Mouse (Mus musculus) midbrain, embryonic 10.5 days (tissue): ENCODE measurements at regions not wholly inside any gene's neighbourhood (a gene's known extent, or its start where the extent isn't known, plus 50 kb on each side); places are given as distances from the start of the nearest gene placed in this dataset.

ENCODE experiments used
- DNase-seq: peaks from one replicate; pipeline ENCODE4 v3.0.0-alpha.2; 2017; ENCODE audit warnings: low spot score
- H3K27ac ChIP-seq: fragments of 300-500 bp; sonication (generic); replicated peaks from 2 replicates; pipeline ENCODE4 v1.5.1; 2016; ENCODE audit warnings: mild to moderate bottlenecking
- H3K27me3 ChIP-seq: fragments of 300-500 bp; sonication (generic); 2 replicates; pipeline ENCODE4 v1.6.1; 2016; ENCODE audit warnings: low read depth, mild to moderate bottlenecking; ENCODE audit not compliant: poor library complexity, severe bottlenecking
- H3K36me3 ChIP-seq: fragments of 300-500 bp; sonication (generic); 2 replicates; pipeline ENCODE4 v1.6.1; 2016; ENCODE audit warnings: mild to moderate bottlenecking, moderate library complexity
- H3K4me1 ChIP-seq: fragments of 300-500 bp; sonication (generic); 2 replicates; pipeline ENCODE4 v1.6.1; 2016
- H3K4me3 ChIP-seq: fragments of 300-500 bp; sonication (generic); 2 replicates; pipeline ENCODE4 v1.5.1; 2016; ENCODE audit warnings: mild to moderate bottlenecking, moderate library complexity
- H3K9me3 ChIP-seq: fragments of 300-500 bp; sonication (generic); replicated peaks from 2 replicates; pipeline ENCODE4 v1.6.1; 2016; ENCODE audit warnings: mild to moderate bottlenecking
- WGBS: fragments of 180-500 bp; shearing (Covaris S2); methylation state at CpG from one replicate; pipeline ENCODE4 v1.1.7; 2016; 5-methylcytosine and 5-hydroxymethylcytosine counted together

DNA sequence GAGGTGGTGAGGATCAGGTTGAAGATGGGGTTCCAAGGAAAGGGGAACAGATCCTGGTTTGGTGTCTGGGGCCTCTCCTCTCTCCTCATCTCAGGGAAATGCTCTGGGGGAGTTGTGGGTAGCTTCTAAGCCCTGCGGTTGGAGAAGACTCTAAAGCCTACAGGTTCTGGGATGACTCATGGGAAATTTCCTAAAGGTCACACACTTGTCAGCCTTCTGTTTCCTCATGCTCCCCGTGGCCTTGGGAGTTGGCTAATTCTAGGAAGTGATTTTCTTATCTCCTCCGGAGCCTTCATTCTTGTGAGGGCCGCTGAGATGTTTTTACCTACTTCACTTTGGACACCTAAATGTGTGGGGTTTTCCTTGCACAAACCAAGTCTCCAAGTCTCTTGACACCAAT is 279.2 kb downstream of the 4933412E24Rik start:
- no peaks in the 10 kb centered on the region for H3K4me1 ChIP-seq
- H3K36me3 ChIP-seq: no peaks in the 10 kb centered on the region
- DNase-seq: no peak
- no peak overlapping the region for H3K27ac ChIP-seq
- no peak overlapping the region for H3K4me3 ChIP-seq
- H3K27me3 ChIP-seq: no peaks in the 10 kb centered on the region
- no peaks in the 10 kb centered on the region for H3K9me3 ChIP-seq
- 93% methylated on average over 4 of the region's 4 CpGs for WGBS

DNA sequence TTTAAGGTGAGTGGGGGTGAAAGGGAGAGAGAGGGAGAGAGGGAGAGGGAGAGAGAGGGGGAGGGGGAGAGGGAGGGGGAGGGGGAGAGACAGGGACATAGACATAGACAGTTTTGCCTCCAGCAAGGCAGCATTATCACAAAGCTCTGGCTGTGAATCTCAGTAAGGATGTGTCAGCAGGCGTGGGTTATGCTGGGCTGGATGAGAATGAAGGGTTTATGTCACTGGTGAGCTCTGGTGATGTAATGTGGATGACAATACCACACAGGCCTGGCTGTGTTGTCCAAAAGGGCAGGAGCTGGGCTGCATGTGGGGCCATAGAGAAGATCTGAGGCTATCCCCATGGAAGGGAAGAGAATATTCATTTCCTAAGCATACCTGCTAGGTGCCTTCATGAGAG is 282.0 kb downstream of the 4933412E24Rik start:
- Histone ChIP-seq H3K27me3 (no peaks in the 10 kb centered on the region), H3K4me3 (no peak overlapping the region), H3K4me1 (no peaks in the 10 kb centered on the region), H3K9me3 (no peaks in the 10 kb centered on the region), H3K27ac (no peak overlapping the region), H3K36me3 (no peaks in the 10 kb centered on the region)
- WGBS: 90% methylated on average over 1 of the region's 1 CpGs
- DNase-seq: no peak

DNA sequence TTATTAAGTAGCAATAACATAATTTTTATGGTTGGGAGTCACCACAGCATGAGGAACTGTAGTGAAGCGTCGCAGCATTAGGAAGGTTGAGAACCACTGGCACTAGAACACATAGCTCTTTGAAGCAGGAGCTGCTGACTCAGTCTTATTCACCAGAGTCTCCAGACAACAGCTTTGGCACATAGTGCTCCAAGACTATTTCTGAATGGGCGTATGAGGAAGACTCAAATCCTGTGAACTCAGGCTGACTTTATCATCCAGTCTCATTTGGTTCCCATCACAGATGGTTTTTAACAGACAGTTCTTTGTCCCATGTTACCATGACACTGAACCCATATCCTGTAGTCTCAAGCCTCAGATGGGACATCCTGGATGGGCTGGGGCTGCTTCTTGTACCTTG is 282.5 kb downstream of the 4933412E24Rik start:
- H3K27me3 ChIP-seq: no peaks in the 10 kb centered on the region
- WGBS: 94% methylated on average over 3 of the region's 3 CpGs
- H3K4me1 ChIP-seq: no peaks in the 10 kb centered on the region
- no peak overlapping the region for H3K4me3 ChIP-seq
- DNase-seq: no peak
- no peak overlapping the region for H3K27ac ChIP-seq
- H3K36me3 ChIP-seq: no peaks in the 10 kb centered on the region
- H3K9me3 ChIP-seq: no peaks in the 10 kb centered on the region

DNA sequence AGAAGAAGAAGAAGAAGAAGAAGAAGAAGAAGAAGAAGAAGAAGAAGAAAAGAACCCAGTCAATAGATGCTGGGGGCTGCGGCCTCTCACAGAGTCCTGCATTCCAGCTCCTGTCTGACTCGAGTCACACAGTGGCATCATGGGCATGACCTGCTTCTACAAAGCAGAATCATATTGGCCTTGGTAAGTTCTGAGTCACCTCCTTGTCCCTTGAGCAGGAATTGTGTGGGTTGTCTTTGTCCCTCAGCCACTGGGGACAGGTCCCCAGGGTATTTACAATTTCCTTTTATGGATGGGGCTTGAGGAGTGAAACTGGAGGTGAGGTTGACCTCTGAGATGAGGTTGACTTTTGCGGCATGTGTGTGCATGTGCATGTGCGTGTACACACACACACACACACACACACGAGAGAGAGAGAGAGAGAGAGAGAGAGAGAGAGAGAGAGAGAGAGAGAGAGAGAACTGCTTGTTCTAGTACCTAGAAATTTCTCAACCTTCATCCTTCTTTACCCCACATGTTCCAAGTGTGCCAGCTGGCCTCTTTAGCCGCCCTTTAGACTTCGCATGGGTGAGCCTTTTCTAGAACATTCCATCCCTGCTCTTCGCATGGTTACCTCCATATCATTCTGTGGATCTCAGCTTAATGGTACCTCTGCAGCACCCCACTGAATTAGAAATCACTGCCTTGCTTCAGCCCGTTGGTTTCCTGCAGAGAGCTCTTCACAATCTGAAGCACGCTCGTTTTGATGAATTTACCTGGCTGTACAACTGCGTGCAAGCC is 283.2 kb downstream of the 4933412E24Rik start:
- H3K27ac ChIP-seq: no peak overlapping the region
- H3K4me3 ChIP-seq: no peak overlapping the region
- 81% methylated on average over 11 of the region's 12 CpGs for WGBS
- DNase-seq: no peak
- no peaks in the 10 kb centered on the region for H3K36me3 ChIP-seq
- H3K27me3 ChIP-seq: no peaks in the 10 kb centered on the region
- H3K4me1 ChIP-seq: no peaks in the 10 kb centered on the region
- H3K9me3 ChIP-seq: no peaks in the 10 kb centered on the region

DNA sequence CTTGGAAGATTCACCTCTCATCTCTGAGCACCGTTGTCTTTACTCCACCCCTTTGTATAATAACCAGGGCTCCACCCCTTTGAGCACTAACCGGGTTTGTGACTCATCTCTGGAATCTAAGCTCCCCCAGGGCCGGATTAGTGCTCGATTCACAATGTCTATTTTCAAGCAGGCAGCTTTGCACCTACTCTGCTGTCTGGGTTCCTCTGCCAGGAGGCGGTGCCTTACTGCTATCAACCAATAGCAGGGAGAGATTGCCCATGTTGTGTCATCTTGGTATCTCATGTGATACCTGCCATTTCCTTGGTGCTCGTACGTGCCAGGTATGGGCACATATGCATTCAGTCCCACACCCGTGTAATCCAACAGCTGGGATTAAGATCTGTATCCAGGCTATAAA is 285.3 kb downstream of the 4933412E24Rik start:
- WGBS: 85% methylated on average over 8 of the region's 8 CpGs
- no peaks in the 10 kb centered on the region for H3K4me1 ChIP-seq
- no peaks in the 10 kb centered on the region for H3K27me3 ChIP-seq
- no peak overlapping the region for H3K27ac ChIP-seq
- no peak for DNase-seq
- H3K4me3 ChIP-seq: no peak overlapping the region
- H3K9me3 ChIP-seq: no peaks in the 10 kb centered on the region
- H3K36me3 ChIP-seq: no peaks in the 10 kb centered on the region

DNA sequence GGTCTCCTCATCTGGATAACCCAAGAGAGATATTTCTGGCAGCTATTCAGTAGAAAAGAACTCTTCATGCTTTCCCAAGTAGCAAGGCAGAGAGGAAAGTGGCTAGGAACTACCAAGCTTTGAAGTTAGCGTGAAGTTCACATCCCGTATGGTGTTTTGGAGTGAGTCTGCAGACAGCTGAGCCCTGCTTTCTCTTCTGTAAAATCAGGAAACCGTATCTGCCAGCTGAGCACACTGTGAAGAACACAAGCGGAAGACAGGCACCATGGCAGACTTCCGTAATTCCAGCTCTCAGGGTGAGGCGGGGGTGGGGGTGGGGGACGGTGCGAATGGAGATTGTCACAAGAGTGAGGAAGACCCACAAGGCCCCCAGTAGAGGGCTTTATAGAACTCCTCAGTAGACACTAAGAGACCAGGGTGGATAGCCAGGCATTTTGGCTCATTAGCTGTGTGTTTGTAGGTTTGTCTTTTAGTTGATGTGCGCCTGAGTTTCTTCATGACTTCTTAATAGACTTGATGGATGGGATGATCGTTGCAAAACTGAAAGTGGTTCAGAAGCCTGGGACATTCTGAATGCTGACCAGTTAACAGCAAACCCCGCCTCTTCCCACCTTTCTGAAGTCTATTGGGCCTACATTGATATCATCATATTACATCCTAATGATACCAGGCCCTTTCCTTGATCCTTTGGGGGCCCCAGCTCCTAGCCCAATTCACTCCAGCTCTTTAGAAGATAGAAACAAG is 287.4 kb downstream of the 4933412E24Rik start:
- Histone ChIP-seq H3K27me3 (no peaks in the 10 kb centered on the region), H3K27ac (no peak overlapping the region), H3K9me3 (no peaks in the 10 kb centered on the region), H3K4me1 (no peaks in the 10 kb centered on the region), H3K36me3 (no peaks in the 10 kb centered on the region), H3K4me3 (no peak overlapping the region)
- no peak for DNase-seq
- WGBS: 87% methylated on average over 11 of the region's 11 CpGs

DNA sequence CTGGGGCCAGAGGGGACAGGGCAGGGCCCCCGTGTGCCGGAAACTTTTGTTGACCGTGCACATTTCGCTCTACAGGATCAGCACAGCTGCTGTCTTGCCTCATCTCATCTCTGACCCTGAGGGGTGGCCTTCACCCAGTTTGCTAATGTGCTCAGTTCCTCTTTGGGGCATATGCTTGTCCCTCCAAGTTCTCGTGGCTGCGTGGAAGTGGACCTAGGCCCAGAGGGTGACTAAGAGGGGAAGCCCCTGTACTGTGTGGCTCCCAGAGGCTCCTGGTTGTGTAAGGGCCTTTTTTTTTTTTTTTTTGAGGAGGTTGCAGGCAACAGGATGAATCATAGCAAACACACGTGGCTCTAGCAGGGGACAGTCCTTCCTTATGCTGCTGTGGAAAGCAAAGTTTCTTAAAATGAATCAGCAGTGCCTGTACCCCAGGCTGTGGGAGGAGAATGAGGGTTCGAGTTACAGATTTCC is 288.2 kb downstream of the 4933412E24Rik start:
- Histone ChIP-seq H3K27me3 (no peaks in the 10 kb centered on the region), H3K4me3 (no peak overlapping the region), H3K4me1 (no peaks in the 10 kb centered on the region), H3K36me3 (no peaks in the 10 kb centered on the region), H3K27ac (0 out of 2 replicates have a peak overlapping the region, but pooled peaks have one; percentile 46), H3K9me3 (no peaks in the 10 kb centered on the region)
- no peak for DNase-seq
- 83% methylated on average over 8 of the region's 8 CpGs for WGBS

DNA sequence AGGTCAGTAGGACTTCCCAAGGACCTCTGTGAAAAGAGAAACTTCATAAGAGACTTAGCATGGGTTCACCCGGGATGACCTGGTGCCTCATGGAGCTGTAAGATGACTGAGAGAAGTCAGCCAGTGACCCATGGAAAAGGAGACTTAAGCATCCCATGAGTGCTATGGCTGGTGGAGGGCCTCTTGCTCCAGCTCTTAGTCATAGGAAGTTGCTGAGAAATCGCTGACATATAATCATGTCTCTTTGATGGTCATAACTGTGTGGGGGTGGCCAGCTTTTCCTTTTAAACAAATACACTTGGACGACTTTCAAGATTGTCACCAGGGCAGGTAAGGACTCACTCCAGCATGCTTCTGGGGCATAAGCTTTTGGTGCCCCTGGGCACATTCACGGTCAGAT is 290.5 kb downstream of the 4933412E24Rik start:
- Histone ChIP-seq H3K9me3 (no peaks in the 10 kb centered on the region), H3K27me3 (no peaks in the 10 kb centered on the region), H3K36me3 (no peaks in the 10 kb centered on the region), H3K4me1 (no peaks in the 10 kb centered on the region), H3K27ac (no peak overlapping the region), H3K4me3 (no peak overlapping the region)
- 91% methylated on average over 4 of the region's 4 CpGs for WGBS
- DNase-seq: no peak

DNA sequence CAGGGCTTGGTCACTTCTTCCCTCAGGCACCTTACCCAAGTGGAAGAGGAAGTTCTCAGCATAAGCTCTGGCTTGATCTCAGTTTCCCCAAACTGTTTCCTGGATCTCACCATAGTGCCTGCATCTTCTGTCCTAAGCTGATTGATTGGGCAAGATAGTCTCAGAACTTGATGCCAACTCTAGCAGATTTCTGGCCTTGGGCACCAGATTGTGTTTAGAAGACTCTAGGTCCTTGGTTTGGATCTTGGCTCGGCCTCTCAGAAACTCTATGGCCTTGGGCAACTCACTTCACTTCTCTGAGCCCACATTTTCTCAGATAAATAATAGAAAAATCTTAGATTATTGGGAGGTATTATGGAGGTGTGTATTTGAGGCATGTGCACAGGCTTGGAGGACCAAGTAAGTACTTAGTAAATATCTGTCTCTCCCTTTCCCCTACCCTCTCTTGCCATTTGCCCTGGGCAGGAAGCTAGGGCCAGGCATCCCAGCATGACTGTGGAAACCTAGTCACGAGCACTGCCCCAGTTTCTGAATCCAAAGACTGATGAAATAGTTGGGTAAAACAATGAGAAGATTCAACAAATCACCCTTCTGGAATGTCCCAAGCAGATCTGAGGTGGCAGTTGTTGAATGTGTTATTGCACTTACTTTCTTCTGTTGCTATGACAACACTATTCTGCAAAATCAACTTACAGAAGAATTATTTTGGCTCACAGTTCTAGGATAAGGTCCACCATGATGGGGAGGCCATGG is 293.6 kb downstream of the 4933412E24Rik start:
- H3K27ac ChIP-seq: no peak overlapping the region
- WGBS: 85% methylated on average over 2 of the region's 2 CpGs
- no peak for DNase-seq

DNA sequence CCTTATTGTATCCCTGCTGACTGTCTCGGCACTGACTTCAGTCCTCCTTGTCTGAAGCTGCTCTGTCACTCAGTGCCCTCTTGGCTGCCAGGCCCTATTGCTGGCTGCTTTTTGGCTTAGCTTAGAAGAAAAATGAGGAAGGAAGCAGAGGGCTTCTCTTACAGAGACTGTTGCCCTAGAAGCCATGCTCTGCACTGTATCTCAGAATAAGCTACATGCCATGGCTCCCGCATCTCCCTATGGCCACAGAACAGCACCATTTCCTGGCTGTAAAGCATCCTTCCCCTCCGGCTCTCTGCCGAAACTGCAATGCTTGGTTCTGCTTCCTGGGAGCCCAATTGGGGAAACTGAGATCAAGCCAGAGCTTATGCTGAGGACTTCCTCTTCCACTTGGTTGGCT is 295.0 kb downstream of the 4933412E24Rik start:
- no peak overlapping the region for H3K27ac ChIP-seq
- H3K9me3 ChIP-seq: no peaks in the 10 kb centered on the region
- no peaks in the 10 kb centered on the region for H3K36me3 ChIP-seq
- no peak overlapping the region for H3K4me3 ChIP-seq
- H3K4me1 ChIP-seq: no peaks in the 10 kb centered on the region
- no peaks in the 10 kb centered on the region for H3K27me3 ChIP-seq
- 84% methylated on average over 4 of the region's 4 CpGs for WGBS
- DNase-seq: no peak

More for the DNA sequence above, 293.6 kb downstream of the 4933412E24Rik start:
- H3K4me3 ChIP-seq: no peak overlapping the region
- H3K4me1 ChIP-seq: no peaks in the 10 kb centered on the region
- no peaks in the 10 kb centered on the region for H3K36me3 ChIP-seq
- H3K9me3 ChIP-seq: no peaks in the 10 kb centered on the region
- no peaks in the 10 kb centered on the region for H3K27me3 ChIP-seq

DNA sequence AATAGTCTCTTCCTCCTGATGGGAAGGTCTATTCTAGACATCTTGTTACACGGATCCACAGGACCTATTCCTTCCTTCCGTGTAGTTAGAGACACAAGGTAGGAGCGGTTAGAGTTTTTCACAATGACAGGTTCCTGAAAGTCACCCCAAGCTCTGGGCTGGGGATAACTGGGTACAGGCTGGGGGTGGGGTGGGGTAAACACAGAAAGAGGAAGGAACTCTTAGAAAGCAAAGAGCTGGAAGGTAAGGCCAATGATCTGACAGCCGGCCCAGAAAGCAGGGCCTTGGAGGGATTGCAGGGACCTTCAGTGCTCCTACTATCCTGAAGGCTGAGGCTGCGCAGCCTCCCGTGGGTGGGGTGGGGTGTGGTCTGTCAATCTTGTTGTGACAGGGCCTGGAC is 295.4 kb downstream of the 4933412E24Rik start:
- Histone ChIP-seq H3K27me3 (no peaks in the 10 kb centered on the region), H3K4me1 (no peaks in the 10 kb centered on the region), H3K36me3 (no peaks in the 10 kb centered on the region), H3K4me3 (no peak overlapping the region), H3K27ac (no peak overlapping the region), H3K9me3 (no peaks in the 10 kb centered on the region)
- WGBS: 89% methylated on average over 6 of the region's 6 CpGs
- DNase-seq: no peak

DNA sequence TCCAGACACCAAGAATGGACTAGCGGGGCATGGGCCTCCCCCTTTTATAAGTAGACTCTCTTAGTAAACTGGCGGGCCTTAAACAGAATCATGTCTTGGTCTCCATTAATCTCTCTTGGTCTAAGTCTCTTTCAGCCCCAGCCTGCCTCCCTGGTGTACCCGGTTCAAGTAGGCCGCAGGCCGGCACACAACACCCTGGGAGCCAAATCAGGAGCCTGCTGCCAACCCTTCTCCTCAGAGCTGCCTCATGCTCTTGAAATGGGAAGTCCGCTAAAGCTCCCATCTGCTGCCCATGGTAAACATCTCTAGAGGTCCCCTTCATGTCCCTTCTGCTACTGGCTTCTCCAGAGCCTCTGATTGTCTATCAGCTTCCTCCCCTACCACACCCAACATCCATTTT is 296.3 kb downstream of the 4933412E24Rik start:
- Histone ChIP-seq H3K9me3 (no peaks in the 10 kb centered on the region), H3K4me1 (no peaks in the 10 kb centered on the region), H3K4me3 (no peak overlapping the region), H3K27ac (no peak overlapping the region), H3K36me3 (no peaks in the 10 kb centered on the region), H3K27me3 (no peaks in the 10 kb centered on the region)
- DNase-seq: no peak
- WGBS: 94% methylated on average over 6 of the region's 6 CpGs
